Mouse (Mus musculus) embryonic facial prominence, embryonic 13.5 days (tissue): ENCODE data around the gene Ccl11. TPM values are rescaled to one million over a fixed set of nuclear protein-coding genes. Genes with fewer than 3 reads are reported as not detected.

Source experiments
- ATAC-seq: fragments of 200-750 bp; cut with Nextera tagmentation; 2 replicates; pipeline ENCODE4 v1.8.0; 2017; ENCODE audit warnings: low read depth; ENCODE audit not compliant: insufficient number of reproducible peaks, insufficient read depth, low FRiP score, low TSS enrichment
- H3K27ac ChIP-seq: fragments of 300-500 bp; sonication (generic); 2 replicates; pipeline ENCODE4 v1.5.1; 2015; ENCODE audit warnings: moderate library complexity, mild to moderate bottlenecking, inconsistent platforms
- H3K27me3 ChIP-seq: fragments of 300-500 bp; sonication (generic); 2 replicates; pipeline ENCODE4 v1.6.1; 2015; ENCODE audit warnings: mild to moderate bottlenecking, inconsistent platforms
- H3K36me3 ChIP-seq: fragments of 300-500 bp; sonication (generic); 2 replicates; pipeline ENCODE4 v1.6.1; 2015; ENCODE audit warnings: mild to moderate bottlenecking, inconsistent platforms
- H3K4me1 ChIP-seq: fragments of 300-500 bp; sonication (generic); 2 replicates; pipeline ENCODE4 v1.6.1; 2015; ENCODE audit warnings: inconsistent platforms
- H3K4me2 ChIP-seq: fragments of 300-500 bp; sonication (generic); 2 replicates; pipeline ENCODE4 v1.6.1; 2015; ENCODE audit warnings: moderate library complexity, mild to moderate bottlenecking, inconsistent platforms
- H3K4me3 ChIP-seq: fragments of 300-500 bp; sonication (generic); 2 replicates; pipeline ENCODE4 v1.5.1; 2015; ENCODE audit warnings: mild to moderate bottlenecking, inconsistent platforms
- H3K9ac ChIP-seq: fragments of 300-500 bp; sonication (generic); 2 replicates; pipeline ENCODE4 v1.6.1; 2015; ENCODE audit warnings: mild to moderate bottlenecking, inconsistent platforms
- H3K9me3 ChIP-seq: fragments of 300-500 bp; sonication (generic); 2 replicates; pipeline ENCODE4 v1.6.1; 2016; ENCODE audit warnings: inconsistent platforms
- WGBS: fragments of 180-500 bp; shearing (Covaris S2); methylation state at CpG from one replicate; pipeline ENCODE4 v1.1.7; 2015; ENCODE audit warnings: mixed read lengths; 5-methylcytosine and 5-hydroxymethylcytosine counted together
- polyA plus RNA-seq: library from polyadenylated mRNA; unstranded; fragments of >200 nt; fragmentation: Nextera tagmentation; extraction: Ambion mirVana; gene quantifications from 2 replicates; pipeline ENCODE4 v1.2.1, GENCODE M21; 2015

Gene Ccl11
- 1.2 and 1.3 TPM in 2 replicates for polyA plus RNA-seq

DNA sequence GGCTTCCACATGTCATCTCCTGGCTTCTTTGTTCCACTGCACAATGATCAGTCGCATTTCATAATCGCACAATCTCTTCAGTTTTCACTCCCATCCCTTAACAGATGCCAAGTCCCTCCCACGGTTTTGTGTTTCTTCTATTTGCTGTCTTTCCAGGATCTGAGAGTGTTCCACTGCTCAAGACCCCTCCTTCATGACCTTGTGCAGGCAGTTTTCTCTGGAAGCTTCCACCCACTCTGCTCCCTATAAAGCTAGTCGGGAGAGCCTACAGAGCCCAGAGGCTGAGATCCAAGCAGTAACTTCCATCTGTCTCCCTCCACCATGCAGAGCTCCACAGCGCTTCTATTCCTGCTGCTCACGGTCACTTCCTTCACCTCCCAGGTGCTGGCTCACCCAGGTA lies at the start of gene Ccl11:
Ccl11 (plus strand) TSS at position 178 of the 400 bp plus-strand sequence.
- Histone ChIP-seq H3K27ac (no peak within 1 kb of the TSS), H3K9ac (no peak within 1 kb of the TSS), H3K4me2 (no peak within 1 kb of the TSS), H3K36me3 (no peaks in the 10 kb centered on the region), H3K4me1 (no peaks in the 10 kb centered on the region), H3K27me3 (no peaks in the 10 kb centered on the region), H3K4me3 (no peak within 1 kb of the TSS), H3K9me3 (no peaks in the 10 kb centered on the region)
- 77% methylated on average over 6 of the region's 6 CpGs for WGBS
- no peak for ATAC-seq

GRCm38 (mm10) chr11:82010115-82010514 lies 47.5 kb upstream of the Ccl11 start:
- ATAC-seq: no peak
- Histone ChIP-seq H3K27me3 (no peaks in the 10 kb centered on the region), H3K4me1 (peaks cover 13% of the 10 kb centered on the region; the same call in 1 of the 2 replicates), H3K9me3 (no peaks in the 10 kb centered on the region), H3K9ac (no peak overlapping the region), H3K36me3 (no peaks in the 10 kb centered on the region), H3K4me3 (no peak overlapping the region), H3K4me2 (no peak overlapping the region), H3K27ac (no peak overlapping the region)
- 90% methylated on average over 3 of the region's 3 CpGs for WGBS

GRCm38 (mm10) chr11:82011411-82012193 lies 46.0 kb upstream of the Ccl11 start:
- no peak overlapping the region for H3K4me3 ChIP-seq
- peaks cover 13% of the 10 kb centered on the region; the same call in 1 of the 2 replicates for H3K4me1 ChIP-seq
- no peaks in the 10 kb centered on the region for H3K9me3 ChIP-seq
- no peaks in the 10 kb centered on the region for H3K36me3 ChIP-seq
- H3K9ac ChIP-seq: no peak overlapping the region
- no peak overlapping the region for H3K27ac ChIP-seq
- H3K27me3 ChIP-seq: no peaks in the 10 kb centered on the region
- H3K4me2 ChIP-seq: no peak overlapping the region
- 49% methylated on average over 8 of the region's 8 CpGs for whole genome bisulfite sequencing
- no peak for ATAC-seq

- H3K4me1 ChIP-seq: peaks cover 7% of the 10 kb centered on the region; the same call in 1 of the 2 replicates
- no peaks in the 10 kb centered on the region for H3K36me3 ChIP-seq
- no peak overlapping the region for H3K9ac ChIP-seq
- no peak overlapping the region for H3K4me2 ChIP-seq
- no peak overlapping the region for H3K4me3 ChIP-seq
- no peak for ATAC-seq
- H3K9me3 ChIP-seq: no peaks in the 10 kb centered on the region
- no peaks in the 10 kb centered on the region for H3K27me3 ChIP-seq
- WGBS: 76% methylated on average over 1 of the region's 1 CpGs
- no peak overlapping the region for H3K27ac ChIP-seq
Observed at GRCm38 (mm10) chr11:82013756-82014155, 43.9 kb upstream of the Ccl11 start.

- ATAC-seq: no peak
- peaks cover 7% of the 10 kb centered on the region; the same call in 1 of the 2 replicates for H3K4me1 ChIP-seq
- H3K9me3 ChIP-seq: no peaks in the 10 kb centered on the region
- 64% methylated on average over 2 of the region's 2 CpGs for WGBS
- no peaks in the 10 kb centered on the region for H3K27me3 ChIP-seq
- no peak overlapping the region for H3K4me2 ChIP-seq
- no peak overlapping the region for H3K4me3 ChIP-seq
- H3K27ac ChIP-seq: no peak overlapping the region
- H3K9ac ChIP-seq: no peak overlapping the region
- no peaks in the 10 kb centered on the region for H3K36me3 ChIP-seq
Observed at GRCm38 (mm10) chr11:82015066-82015465, 42.6 kb upstream of the Ccl11 start.

- no peak for ATAC-seq
- Histone ChIP-seq H3K27me3 (no peaks in the 10 kb centered on the region), H3K9me3 (no peaks in the 10 kb centered on the region), H3K27ac (no peak overlapping the region), H3K9ac (no peak overlapping the region), H3K4me1 (peaks cover 7% of the 10 kb centered on the region; the same call in 1 of the 2 replicates), H3K4me3 (no peak overlapping the region), H3K36me3 (no peaks in the 10 kb centered on the region), H3K4me2 (no peak overlapping the region)
- 75% methylated on average over 3 of the region's 3 CpGs for WGBS
Observed at GRCm38 (mm10) chr11:82016181-82016780, 41.3 kb upstream of the Ccl11 start.

GRCm38 (mm10) chr11:82019389-82019788 lies 38.2 kb upstream of the Ccl11 start:
- 48% methylated on average over 2 of the region's 2 CpGs for WGBS
- no peaks in the 10 kb centered on the region for H3K4me1 ChIP-seq
- no peaks in the 10 kb centered on the region for H3K36me3 ChIP-seq
- ATAC-seq: no peak
- H3K9ac ChIP-seq: no peak overlapping the region
- no peak overlapping the region for H3K4me3 ChIP-seq
- no peak overlapping the region for H3K27ac ChIP-seq
- H3K9me3 ChIP-seq: no peaks in the 10 kb centered on the region
- no peak overlapping the region for H3K4me2 ChIP-seq
- no peaks in the 10 kb centered on the region for H3K27me3 ChIP-seq

DNA sequence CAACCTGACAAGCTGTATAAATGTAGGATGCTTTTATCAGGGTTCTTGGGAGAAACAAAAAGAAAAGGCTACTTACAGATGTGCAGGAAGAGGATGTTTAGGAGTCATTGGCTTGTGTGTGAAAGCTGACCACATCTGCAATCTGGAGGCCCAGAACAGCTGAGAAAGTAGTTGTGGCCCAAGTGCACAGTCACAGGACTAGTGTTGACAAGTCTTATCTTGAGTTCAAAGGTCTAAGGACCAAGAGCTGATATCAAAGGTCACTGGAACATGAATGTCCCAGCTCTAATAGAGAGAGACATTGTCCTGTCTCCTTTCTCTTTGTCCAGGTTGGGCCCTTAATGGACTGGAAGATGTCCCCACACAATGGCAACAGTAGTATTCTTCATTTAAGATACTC lies 37.8 kb upstream of the Ccl11 start:
- no peak overlapping the region for H3K4me2 ChIP-seq
- no peaks in the 10 kb centered on the region for H3K9me3 ChIP-seq
- no peaks in the 10 kb centered on the region for H3K36me3 ChIP-seq
- no peak overlapping the region for H3K27ac ChIP-seq
- H3K9ac ChIP-seq: no peak overlapping the region
- no peaks in the 10 kb centered on the region for H3K27me3 ChIP-seq
- no peak overlapping the region for H3K4me3 ChIP-seq
- ATAC-seq: no peak
- H3K4me1 ChIP-seq: no peaks in the 10 kb centered on the region

DNA sequence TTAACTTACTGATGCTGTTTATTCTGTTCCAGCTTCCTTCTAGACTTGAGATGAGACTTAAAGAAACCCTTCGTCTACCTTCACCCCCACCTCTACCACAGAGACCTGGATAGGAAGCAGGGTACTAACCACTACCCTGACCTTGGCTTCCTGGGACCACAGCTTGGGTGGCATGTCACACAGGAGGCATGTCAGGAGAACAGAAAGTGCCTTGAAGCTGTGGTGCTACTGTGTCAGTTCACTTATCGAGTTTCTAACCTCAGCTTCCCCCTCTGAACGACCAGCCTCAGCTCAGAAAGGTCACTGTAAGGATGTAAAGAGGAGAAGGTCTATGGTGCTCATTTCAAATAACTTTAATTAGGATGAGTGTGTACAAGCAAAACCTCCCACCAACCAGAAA lies 36.2 kb upstream of the Ccl11 start:
- no peak for ATAC-seq
- Histone ChIP-seq H3K4me1 (no peaks in the 10 kb centered on the region), H3K9ac (no peak overlapping the region), H3K9me3 (no peaks in the 10 kb centered on the region), H3K36me3 (no peaks in the 10 kb centered on the region), H3K4me2 (no peak overlapping the region), H3K27ac (no peak overlapping the region), H3K4me3 (no peak overlapping the region), H3K27me3 (no peaks in the 10 kb centered on the region)
- 66% methylated on average over 3 of the region's 3 CpGs for WGBS

GRCm38 (mm10) chr11:82022504-82023056 lies 35.0 kb upstream of the Ccl11 start:
- Histone ChIP-seq H3K27ac (no peak overlapping the region), H3K9ac (no peak overlapping the region), H3K4me2 (no peak overlapping the region), H3K9me3 (no peaks in the 10 kb centered on the region), H3K27me3 (no peaks in the 10 kb centered on the region), H3K4me1 (no peaks in the 10 kb centered on the region), H3K4me3 (no peak overlapping the region), H3K36me3 (no peaks in the 10 kb centered on the region)
- 90% methylated on average over 6 of the region's 6 CpGs for WGBS
- ATAC-seq: no peak

DNA sequence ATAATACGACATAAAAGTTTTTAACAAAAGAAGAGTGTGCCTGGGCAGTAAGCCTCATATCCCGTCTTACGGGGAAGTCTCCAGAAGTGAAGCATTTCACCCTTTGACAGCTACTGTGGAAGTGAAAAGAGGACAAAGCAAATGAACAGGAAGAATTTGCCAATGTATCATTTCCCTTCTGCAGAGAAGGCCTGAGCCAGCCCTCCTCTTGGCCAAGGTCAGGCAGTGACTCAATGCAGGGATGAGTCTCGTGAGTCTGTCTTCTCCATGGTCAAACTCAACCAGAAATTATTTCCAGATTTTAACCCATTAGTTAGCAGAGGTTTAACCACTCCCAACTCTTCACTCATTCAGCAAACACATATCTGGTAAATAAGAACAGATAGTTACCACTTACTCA lies 33.9 kb upstream of the Ccl11 start:
- H3K36me3 ChIP-seq: no peaks in the 10 kb centered on the region
- H3K4me1 ChIP-seq: no peaks in the 10 kb centered on the region
- no peaks in the 10 kb centered on the region for H3K27me3 ChIP-seq
- no peak overlapping the region for H3K4me2 ChIP-seq
- no peak overlapping the region for H3K4me3 ChIP-seq
- H3K27ac ChIP-seq: no peak overlapping the region
- ATAC-seq: no peak
- no peaks in the 10 kb centered on the region for H3K9me3 ChIP-seq
- no peak overlapping the region for H3K9ac ChIP-seq
- WGBS: 68% methylated on average over 4 of the region's 4 CpGs

DNA sequence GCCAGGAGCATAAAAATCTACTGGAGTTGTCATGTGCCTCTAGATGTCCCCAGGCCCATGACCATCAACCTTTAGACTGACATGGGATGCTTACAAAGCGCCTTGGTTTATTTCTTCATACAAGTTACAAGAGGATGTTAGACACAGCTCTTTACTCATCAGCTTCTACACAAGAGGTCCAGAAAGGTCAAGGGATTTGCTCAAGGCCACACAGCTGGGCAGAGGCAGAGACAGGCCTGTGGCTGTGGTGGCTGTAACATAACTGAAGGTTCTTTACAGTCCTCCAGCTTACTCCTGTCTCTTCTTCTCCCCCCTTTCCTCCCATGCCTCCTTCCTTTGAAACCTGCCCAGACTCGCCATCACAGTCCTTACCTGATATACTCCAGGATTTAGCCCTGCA lies 27.5 kb upstream of the Ccl11 start:
- Histone ChIP-seq H3K9me3 (no peaks in the 10 kb centered on the region), H3K27ac (no peak overlapping the region), H3K36me3 (no peaks in the 10 kb centered on the region), H3K4me3 (no peak overlapping the region), H3K27me3 (no peaks in the 10 kb centered on the region), H3K9ac (no peak overlapping the region), H3K4me2 (no peak overlapping the region), H3K4me1 (peaks cover 18% of the 10 kb centered on the region)
- no peak for ATAC-seq
- WGBS: 70% methylated on average over 2 of the region's 2 CpGs
